Mouse (Mus musculus) right cerebral cortex, adult 2 months (tissue): ENCODE measurements around the gene Eps8l1.

Experiments used
- DNase-seq, 2 experiments: peaks; one replicate each; pipeline ENCODE4 v3.0.0; 2021 to 2022; ENCODE audit warnings: low spot score in 2 of 2

The Eps8l1 gene

DNA sequence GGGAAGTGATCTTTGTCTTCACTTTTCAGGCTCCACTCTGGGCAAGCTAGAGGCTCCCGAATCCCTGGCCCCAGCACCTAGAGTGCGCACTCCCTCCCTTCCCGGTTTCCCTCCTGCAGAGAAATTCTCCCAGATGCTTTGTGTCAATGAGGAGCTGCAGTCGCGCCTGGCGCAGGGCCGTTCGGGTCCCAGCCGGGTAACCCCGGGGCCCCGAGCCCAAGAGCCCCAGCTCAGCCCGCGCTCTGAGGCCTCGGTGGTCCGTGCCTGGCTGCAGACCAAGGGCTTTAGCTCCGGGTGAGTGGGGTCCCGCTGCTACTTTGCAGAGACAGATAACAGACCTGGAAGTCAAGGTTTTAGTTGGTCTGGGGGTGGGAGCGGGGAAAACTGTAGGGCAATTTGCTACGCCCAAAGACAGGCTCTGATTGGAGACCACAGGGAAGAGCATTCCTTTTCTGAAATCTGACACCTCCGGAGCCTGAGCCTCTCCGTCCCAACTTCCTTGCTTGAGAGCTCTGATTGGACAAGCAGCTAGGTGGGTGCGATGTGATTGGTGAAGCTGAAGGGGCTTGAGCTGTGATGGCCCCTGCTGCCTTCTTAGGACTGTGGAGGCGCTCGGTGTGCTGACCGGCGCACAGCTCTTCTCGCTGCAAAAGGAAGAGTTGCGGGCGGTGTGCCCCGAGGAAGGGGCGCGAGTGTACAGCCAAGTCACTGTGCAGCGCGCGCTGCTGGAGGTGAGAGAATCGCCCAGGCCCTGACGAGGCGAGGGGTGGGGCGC is 17.7 kb downstream of the Eps8l1 start:
- DNase-seq, result peak; percentile 62 to 63

DNA sequence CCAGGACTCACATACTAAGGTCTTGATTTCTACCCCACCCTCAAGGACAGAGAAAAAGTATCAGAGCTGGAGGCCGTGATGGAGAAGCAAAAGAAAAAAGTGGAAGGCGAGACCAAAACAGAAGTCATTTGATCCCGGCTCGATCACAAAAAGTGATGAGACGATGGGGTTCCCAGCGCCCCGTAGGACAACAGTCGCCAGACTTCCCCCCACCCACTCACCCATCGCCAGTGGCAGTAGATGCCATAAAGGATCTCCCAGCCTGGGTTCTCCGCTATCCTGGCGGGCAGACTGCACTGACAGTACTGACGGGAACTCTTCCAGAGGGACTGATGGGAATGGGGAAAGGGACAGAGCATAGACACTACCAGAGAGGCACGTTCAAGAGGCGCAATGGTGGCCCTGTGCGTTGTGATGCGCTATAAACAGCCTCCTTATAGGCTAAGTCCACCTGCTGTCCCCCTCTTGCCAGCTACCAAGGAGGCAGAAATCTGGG is 18.4 kb downstream of the Eps8l1 start:
- no peak for DNase-seq

DNA sequence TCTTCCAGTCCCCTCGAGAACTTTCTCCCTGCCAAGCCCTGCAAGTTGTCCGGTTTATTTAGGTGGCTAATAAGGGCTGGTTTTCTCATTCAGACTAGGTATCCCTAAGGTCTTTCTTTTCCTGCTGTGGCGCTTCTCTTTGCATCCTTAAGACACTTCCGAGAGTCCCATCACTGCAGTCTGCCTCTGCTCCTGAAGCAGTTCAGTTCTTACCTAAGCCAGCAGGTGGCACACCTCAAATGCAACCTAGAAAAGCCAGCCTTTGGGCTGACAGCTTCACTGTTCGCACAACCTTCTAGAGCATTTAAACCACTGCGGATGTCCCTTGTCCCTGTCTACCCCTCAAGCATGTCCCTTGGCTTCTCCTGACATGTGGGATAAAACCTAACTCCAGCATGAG is 19.2 kb downstream of the Eps8l1 start:
- DNase-seq, result peak; percentile 49 to 50

DNA sequence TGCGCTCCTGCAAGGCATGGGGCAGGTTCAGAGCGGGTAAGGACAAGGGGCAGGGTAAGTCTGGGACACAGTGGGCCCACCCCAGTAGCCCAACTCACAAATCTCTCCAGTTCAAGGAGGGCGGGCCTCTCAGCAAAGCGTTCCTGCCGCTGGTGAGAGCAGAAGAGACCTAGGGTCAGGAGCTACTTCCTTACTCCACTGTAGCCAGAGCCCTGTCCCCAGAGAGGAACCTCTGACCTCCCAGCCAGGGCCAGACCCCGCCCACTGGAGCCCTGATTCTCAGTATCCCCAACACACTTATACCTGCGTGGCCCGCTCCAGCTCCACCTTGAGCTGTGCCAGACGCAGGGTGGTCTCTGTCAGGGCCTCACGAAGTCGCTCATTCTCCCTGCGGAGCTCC is 21.8 kb downstream of the Eps8l1 start:
- DNase-seq, result no peak

DNA sequence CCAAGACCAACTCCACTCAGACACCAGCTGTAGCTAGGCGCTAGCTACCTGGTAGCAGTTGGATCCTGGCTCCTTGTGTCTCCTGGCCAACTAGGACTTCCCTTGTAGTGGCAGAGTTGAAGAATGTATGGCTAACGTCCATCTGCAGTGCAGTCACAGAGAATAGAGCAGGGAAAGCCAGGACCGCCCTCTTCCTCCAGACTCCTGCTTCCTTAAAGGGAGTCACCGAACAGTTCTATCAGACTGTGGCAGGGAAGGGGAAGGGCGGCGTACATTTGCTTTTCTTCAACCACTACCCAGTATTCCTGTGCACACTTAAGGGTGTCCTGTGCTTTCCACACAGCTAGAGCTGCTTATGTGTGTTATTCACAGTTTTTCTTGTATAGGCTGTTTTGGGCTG is 30.8 kb downstream of the Eps8l1 start:
- no peak for DNase-seq

GRCm38 (mm10) chr7:4492284-4493224 is 32.1 kb downstream of the Eps8l1 start:
- no peak for DNase-seq

DNA sequence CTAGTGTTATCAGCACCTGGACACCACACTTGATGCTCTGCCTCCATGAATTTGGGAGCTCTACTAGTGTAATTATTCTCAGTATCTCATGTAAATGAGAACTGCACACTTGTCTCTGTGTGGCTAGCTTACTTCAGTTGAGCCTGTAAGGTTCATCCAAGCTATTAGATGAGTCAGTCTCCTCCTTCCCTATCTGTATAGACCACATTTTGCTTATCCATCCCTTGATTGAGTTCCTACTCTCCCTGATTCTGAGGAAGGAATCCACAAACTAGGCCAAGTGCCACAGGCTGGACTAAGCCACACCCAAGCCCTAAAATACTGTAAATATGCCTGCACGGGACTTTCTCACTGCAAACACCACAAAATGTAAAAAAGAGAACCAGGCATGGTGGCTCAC is 33.5 kb downstream of the Eps8l1 start:
- DNase-seq, result no peak

- no peak for DNase-seq
Measured at GRCm38 (mm10) chr7:4496468-4496867, 36.0 kb downstream of the Eps8l1 start.

- DNase-seq, result no peak
Measured at GRCm38 (mm10) chr7:4497271-4497903, 36.9 kb downstream of the Eps8l1 start.

DNA sequence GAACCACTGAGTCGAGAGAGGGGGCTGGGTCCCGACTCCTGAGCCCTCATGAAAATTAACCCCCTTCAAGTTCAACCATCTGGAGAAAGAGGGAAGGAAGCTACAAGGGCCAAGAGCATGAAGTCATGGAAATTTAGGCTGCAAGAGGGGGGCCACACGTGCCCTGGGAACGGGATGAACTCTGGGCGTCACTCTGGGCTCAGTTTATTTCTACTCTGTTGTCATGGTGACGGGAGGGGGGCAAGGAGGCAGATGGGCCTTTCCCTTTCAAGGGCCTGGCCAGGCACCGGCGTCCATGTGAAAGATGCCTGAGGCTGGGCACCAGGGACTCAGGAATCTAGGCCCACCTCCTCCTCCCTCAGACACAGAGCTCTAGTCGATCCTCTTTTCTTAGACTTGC is 37.8 kb downstream of the Eps8l1 start:
- no peak for DNase-seq

GRCm38 (mm10) chr7:4499034-4499433 is 38.6 kb downstream of the Eps8l1 start:
- no peak for DNase-seq

DNA sequence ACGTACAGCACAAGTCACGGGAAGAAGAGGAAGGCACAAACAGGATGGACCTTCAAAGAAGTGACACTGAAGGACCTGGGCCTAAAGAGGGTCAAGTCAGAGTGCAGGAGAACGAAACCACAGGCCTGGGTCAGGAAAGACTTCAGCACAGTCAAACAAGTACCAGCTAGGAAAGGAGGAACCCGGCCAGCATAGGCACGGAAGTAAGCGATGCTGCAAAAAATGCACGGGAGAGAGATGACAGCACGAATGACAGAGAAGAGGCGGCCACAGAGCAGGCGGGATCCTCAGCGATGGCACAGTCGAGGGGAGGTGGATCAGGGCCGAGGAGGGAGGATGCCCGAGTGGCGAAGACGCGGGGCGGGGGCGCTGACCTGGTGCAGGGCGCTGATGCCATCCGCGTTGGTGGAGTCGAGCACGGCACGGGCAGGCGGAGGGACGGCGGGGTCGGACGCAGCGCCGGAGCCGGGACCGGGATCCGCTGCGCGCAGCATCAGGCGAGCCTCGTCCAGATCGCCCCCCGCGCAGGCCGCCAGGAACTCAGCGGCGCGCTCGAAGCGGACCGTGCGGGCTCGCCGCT is 40.5 kb downstream of the Eps8l1 start:
- peak; percentile 45 to 47 for DNase-seq

- DNase-seq, result peak; percentile 96 to 97
Measured at GRCm38 (mm10) chr7:4501558-4502397, 41.3 kb downstream of the Eps8l1 start, which contains the start of gene Ppp1r12c. Gene Ppp1r12c, minus strand, starts transcription at chr7:4501680.

DNA sequence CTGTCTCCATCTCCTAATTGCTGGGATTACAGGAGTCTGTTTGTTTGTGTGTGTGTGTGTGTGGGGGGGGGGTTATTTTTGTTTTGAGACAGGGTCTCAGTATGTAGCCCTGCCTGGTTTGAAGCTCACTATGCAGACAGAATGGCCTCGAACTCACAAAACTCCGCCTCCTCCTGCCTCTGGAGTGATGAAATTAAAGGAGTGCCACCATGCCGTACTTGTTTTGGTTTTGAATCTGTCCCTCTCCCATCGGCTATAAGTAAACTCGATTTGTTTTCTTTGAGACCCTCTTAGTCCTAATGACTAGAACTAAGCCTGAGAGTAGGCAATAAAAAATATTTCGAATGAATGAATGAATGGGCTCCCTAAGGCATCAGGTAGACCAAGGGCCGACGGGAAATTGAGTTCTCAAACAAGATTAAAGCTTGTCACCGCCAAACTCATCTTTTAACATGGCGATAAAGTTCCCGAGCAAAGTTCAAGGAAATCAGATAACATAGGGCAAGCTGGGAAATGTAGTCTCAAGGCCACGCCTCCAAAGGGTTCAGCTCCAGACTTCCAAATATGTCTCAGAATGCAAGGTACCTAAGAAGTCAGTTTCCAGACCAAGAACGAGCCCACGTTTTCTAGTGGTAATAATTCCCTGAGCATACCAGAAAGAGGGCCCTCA is 42.1 kb downstream of the Eps8l1 start:
- peak; percentile 69 to 72 for DNase-seq

GRCm38 (mm10) chr7:4503100-4503499 is 42.6 kb downstream of the Eps8l1 start:
- DNase-seq, result no peak

DNA sequence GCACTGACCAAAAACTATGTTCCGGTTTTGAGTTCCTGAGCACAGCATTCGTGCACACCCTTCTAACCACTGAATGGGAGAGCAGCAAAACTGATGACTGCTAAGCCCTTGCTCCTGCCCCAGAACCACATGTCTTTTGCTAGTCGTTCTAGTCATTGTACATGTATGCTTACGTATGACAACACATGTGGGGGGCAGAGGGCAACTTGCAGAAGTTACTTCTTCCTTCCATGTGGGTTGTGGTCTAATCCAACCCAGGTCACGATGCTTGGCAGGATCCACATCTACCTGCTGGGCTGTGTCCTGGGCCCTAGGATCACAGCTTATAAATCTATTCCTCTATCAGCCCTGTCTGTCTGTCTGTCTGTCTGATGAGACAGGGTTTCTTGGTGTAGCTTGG is 43.4 kb downstream of the Eps8l1 start:
- no peak for DNase-seq

DNA sequence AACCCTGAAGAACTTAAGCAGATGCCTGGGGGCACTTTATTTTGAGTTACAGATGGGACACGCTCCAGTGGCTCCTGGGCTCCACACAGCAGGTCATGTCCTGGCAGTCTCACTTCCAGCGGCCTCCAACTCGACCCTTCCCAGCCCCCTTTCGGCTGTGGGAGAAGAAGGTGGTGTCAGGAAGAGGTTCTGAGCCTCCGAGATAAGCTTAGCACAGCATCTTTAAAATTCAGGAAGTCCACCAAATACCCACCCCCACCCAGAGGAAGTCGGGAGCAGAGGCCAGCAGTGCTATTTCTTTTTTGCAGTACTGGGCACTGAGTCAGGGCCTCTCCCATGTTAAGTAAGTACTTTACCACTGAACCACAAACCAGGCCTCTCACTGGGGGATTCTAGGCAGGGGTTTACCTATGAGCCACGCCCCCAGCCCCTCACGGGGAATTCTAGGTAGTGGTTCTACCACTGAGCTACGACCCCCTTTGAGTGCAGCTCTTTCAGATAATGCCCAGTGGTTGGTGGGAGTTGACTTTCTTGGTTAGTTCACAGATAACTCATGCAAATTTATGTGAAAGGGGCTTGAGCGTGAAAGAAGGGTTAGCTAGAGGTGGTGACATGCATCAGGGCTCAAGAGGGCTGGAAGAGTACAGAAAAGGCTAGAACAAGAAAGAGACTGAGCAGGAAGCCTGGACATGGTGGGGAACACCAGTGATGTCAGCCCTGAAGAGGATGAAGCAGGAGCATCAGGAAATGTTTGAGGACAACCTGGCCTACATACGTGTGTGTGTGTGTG is 44.4 kb downstream of the Eps8l1 start:
- no peak for DNase-seq

GRCm38 (mm10) chr7:4507220-4507619 is 46.7 kb downstream of the Eps8l1 start:
- no peak for DNase-seq

DNA sequence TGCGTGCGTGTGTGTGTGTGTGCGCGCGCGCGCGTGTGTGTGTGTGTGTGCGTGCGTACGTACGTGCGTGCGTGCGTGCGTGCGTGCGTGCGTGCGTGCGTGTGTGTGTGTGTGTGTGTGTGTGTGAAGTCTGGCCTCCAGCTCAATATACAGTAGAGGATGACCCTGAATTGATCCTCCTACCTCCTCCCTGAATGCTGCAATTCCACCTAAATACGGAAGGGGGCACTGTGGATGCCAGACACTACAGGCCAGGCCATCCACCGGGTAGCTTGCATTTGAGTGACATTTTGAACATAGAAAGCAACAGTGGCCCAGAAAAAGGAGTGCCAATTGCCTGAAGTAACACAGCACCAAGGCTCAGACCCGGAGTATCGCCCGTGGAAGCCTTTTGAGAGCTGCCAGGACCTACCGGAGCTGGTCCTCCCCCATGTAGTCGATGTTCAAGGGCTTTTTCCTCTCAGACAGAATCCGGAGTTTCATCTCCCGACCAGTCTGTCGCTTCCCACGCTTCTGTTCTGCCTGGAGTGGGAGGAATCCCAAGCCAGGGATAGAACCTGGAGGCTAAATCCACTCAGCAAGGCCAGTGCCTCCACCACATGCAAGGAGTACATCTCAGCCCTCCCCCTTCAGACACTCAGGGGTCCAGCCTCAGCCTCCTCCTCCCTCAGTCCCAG is 47.7 kb downstream of the Eps8l1 start:
- peak; percentile 34 to 45 for DNase-seq
